Comparison of ENCODE assay signal across 9 mouse cellular contexts in the genomic region with DNA sequence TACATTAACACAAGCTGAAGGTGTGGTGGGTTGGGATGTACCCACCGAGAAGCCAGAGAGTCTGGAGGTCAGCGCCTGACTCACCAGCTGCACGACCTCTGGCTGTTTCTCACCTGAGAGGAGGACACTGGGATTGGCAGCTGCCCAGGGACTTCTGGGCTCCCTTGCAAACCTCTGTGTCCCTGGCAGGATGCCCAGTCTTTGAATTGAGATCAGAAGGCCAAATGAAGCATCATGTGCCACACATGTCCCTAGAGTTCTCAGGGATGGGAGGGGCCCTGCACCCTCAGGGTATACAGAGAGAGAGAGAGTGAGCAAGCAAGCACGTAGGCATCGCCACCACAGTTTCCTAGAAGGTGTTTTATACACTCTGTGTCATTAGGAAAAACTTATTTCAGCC. TPM values are rescaled to one million over a fixed set of nuclear protein-coding genes. Genes with fewer than 3 reads are reported as not detected.
DNase-seq lines count a peak whose midpoint lies in the region; ATAC-seq lines count a peak whose summit lies in the region.
"Had no signal": no experiment of that assay in that cellular context is flagged by ENCODE, and none has a peak within 500 bp of the region (broad histone marks: within the 10 kb centered on the region; RNA-seq: fewer than 3 reads in every experiment).

No protein-coding gene starts in this region.

- no peaks in the 10 kb centered on the region for H3K9me3 ChIP-seq in heart, embryonic 15.5 days (replicated peaks)
- no peaks in the 10 kb centered on the region for H3K9me3 ChIP-seq in forebrain, embryonic 16.5 days (ENCODE audit: control insufficient read depth, low read length)
- H3K9me3 ChIP-seq: embryonic facial prominence, embryonic 15.5 days had no signal

- peak overlapping the region; percentile 84 for H3K27ac ChIP-seq in heart, embryonic 15.5 days
- H3K27ac ChIP-seq in macrophage: peak overlapping the region; percentile 17; the same call in 1 of the 2 replicates
- no peak overlapping the region for H3K27ac ChIP-seq in forebrain, embryonic 16.5 days (ENCODE audit: low read length)
- H3K27ac ChIP-seq: embryonic facial prominence, embryonic 15.5 days had no signal

- intact Hi-C loops in left cerebral cortex, postnatal 4 days (cut with DNase I): no loop called here

- H3K4me2 ChIP-seq in heart, embryonic 15.5 days: no peak overlapping the region
- H3K4me2 ChIP-seq in forebrain, embryonic 16.5 days (ENCODE audit: low read length): no peak overlapping the region
- H3K4me2 ChIP-seq: embryonic facial prominence, embryonic 15.5 days had no signal

- 39% methylated on average over 5 of the region's 5 CpGs for WGBS in heart, embryonic 15.5 days
- WGBS in macrophage (ENCODE audit: missing documents): 86% methylated on average over 5 of the region's 5 CpGs
- WGBS in forebrain, embryonic 16.5 days: 64% methylated on average over 5 of the region's 5 CpGs

- ATAC-seq in heart, embryonic 15.5 days (replicated peaks; ENCODE audit: insufficient number of reproducible peaks, insufficient read depth, low FRiP score, low read depth): peak; percentile 81
- no peak for ATAC-seq in forebrain, embryonic 16.5 days

- peaks cover 22% of the 10 kb centered on the region for H3K36me3 ChIP-seq in heart, embryonic 15.5 days
- no peaks in the 10 kb centered on the region for H3K36me3 ChIP-seq in macrophage (ENCODE audit: inconsistent target)
- H3K36me3 ChIP-seq in forebrain, embryonic 16.5 days (ENCODE audit: control insufficient read depth, insufficient read depth): no peaks in the 10 kb centered on the region

- peaks cover 22% of the 10 kb centered on the region for H3K4me1 ChIP-seq in heart, embryonic 15.5 days (replicated peaks)
- H3K4me1 ChIP-seq in forebrain, embryonic 16.5 days (replicated peaks; ENCODE audit: control insufficient read depth, insufficient read depth, low read length): no peaks in the 10 kb centered on the region

- DNase-seq in left cerebral cortex, postnatal 4 days: peak; percentile 59
- DNase-seq in left cerebral cortex, adult 9 months (ENCODE audit: low spot score in 2 of 2): no peak
- peak; percentile 96 for DNase-seq in adrenal gland, adult 8-10 months
- DNase-seq in layer of hippocampus, adult 9-11 months: no peak
- DNase-seq in layer of hippocampus, postnatal 25 days (ENCODE audit: extremely low spot score in 1 of 2, low spot score in 1 of 2): no peak

- no peaks in the 10 kb centered on the region for H3K27me3 ChIP-seq in heart, embryonic 15.5 days
- no peaks in the 10 kb centered on the region for H3K27me3 ChIP-seq in forebrain, embryonic 16.5 days (replicated peaks; ENCODE audit: control insufficient read depth, insufficient read depth, low read length)
- H3K27me3 ChIP-seq: embryonic facial prominence, embryonic 15.5 days had no signal

- no peak overlapping the region for H3K4me3 ChIP-seq in heart, embryonic 15.5 days
- no peak overlapping the region for H3K4me3 ChIP-seq in macrophage (ENCODE audit: inconsistent target)
- H3K4me3 ChIP-seq in forebrain, embryonic 16.5 days (replicated peaks; ENCODE audit: low read length): no peak overlapping the region
- H3K4me3 ChIP-seq: embryonic facial prominence, embryonic 15.5 days had no signal

- no peak overlapping the region for H3K9ac ChIP-seq in heart, embryonic 15.5 days
- H3K9ac ChIP-seq in forebrain, embryonic 16.5 days (replicated peaks; ENCODE audit: low read depth, low read length): no peak overlapping the region
- H3K9ac ChIP-seq: embryonic facial prominence, embryonic 15.5 days had no signal

- no peaks in the 10 kb centered on the region; the same call in 1 of the 2 replicates for H3K79me2 ChIP-seq in macrophage (ENCODE audit: inconsistent target)

RNA-seq across cellular contexts. Expression of a gene that starts 9.0 kb away (rescaled TPM):
- 10 to 100 TPM; 60.5 to 65.0 TPM for total RNA-seq in left cerebral cortex, postnatal 4 days (2021)
- 100 to 1,000 TPM in 3 of 4 experiments, 10 to 100 TPM in 1; 92.5 to 112 (median 101) TPM for total RNA-seq in adrenal gland, adult 8-10 months (2022)
- 78.9 and 87.9 TPM in 2 replicates for polyA plus RNA-seq in heart, embryonic 15.5 days (2015; fragmentation: Nextera tagmentation; extraction: Ambion mirVana)
- total RNA-seq in macrophage (2018; cell fraction: chromatin; rRNA removed): 1,000 to 10,000 TPM in 9 of 26 experiments, 100 to 1,000 TPM in 17; 133 to 1,527 (median 536) TPM
- total RNA-seq in macrophage (2018; cell fraction: cytosol; rRNA removed): 100 to 1,000 TPM; 263 to 703 (median 483) TPM
- 100 to 1,000 TPM; 172 to 865 (median 371) TPM for total RNA-seq in macrophage (2018; cell fraction: nucleus; rRNA removed)
- polyA plus RNA-seq in macrophage (2018): 614 to 688 TPM (median 618 TPM) in 3 replicates
- polyA plus RNA-seq in forebrain, embryonic 16.5 days (2015; fragmentation: Nextera tagmentation; extraction: Ambion mirVana): 55.2 and 64.3 TPM in 2 replicates
- 10 to 100 TPM; 71.2 to 71.4 TPM for total RNA-seq in layer of hippocampus, postnatal 25 days (2021)

RNA-seq across cellular contexts. Expression of a gene that starts 9.3 kb away (rescaled TPM):
- 1 to 10 TPM; 3.9 to 4.8 TPM for total RNA-seq in left cerebral cortex, postnatal 4 days (2021)
- total RNA-seq in adrenal gland, adult 8-10 months (2022): 10 to 100 TPM; 16.5 to 31.4 (median 19.5) TPM
- polyA plus RNA-seq in heart, embryonic 15.5 days (2015; fragmentation: Nextera tagmentation; extraction: Ambion mirVana): 22.0 TPM in 2 replicates
- total RNA-seq in macrophage (2018; cell fraction: chromatin; rRNA removed): 10 to 100 TPM in 1 of 26 experiments, 1 to 10 TPM in 25; 1.1 to 10.1 (median 3.2) TPM
- 1 to 10 TPM; 2.1 to 9.7 (median 7.2) TPM for total RNA-seq in macrophage (2018; cell fraction: cytosol; rRNA removed)
- 10 to 100 TPM in 3 of 26 experiments, 1 to 10 TPM in 23; 2.3 to 11.6 (median 5.4) TPM for total RNA-seq in macrophage (2018; cell fraction: nucleus; rRNA removed)
- 6.5 to 9.0 TPM (median 8.4 TPM) in 3 replicates for polyA plus RNA-seq in macrophage (2018)
- 10.8 and 11.4 TPM in 2 replicates for polyA plus RNA-seq in forebrain, embryonic 16.5 days (2015; fragmentation: Nextera tagmentation; extraction: Ambion mirVana)
- total RNA-seq in layer of hippocampus, postnatal 25 days (2021): 1 to 10 TPM; 4.7 to 5.4 TPM

RNA-seq across cellular contexts. Expression of a gene that starts 52.2 kb away (rescaled TPM):
- under 1 TPM; 0.64 to 0.77 TPM for total RNA-seq in left cerebral cortex, postnatal 4 days (2021)
- total RNA-seq in adrenal gland, adult 8-10 months (2022): not detected
- polyA plus RNA-seq in heart, embryonic 15.5 days (2015; fragmentation: Nextera tagmentation; extraction: Ambion mirVana): 0.08 and 0.18 TPM in 2 replicates
- total RNA-seq in macrophage (2018; cell fraction: chromatin; rRNA removed): not detected
- under 1 TPM in 1 of 26 experiments, not detected in 25; 0.05 TPM for total RNA-seq in macrophage (2018; cell fraction: cytosol; rRNA removed)
- total RNA-seq in macrophage (2018; cell fraction: nucleus; rRNA removed): not detected
- not detected in 3 replicates for polyA plus RNA-seq in macrophage (2018)
- not detected in 2 replicates for polyA plus RNA-seq in forebrain, embryonic 16.5 days (2015; fragmentation: Nextera tagmentation; extraction: Ambion mirVana)
- 1 to 10 TPM in 1 of 2 experiments, under 1 TPM in 1; 0.96 to 1.0 TPM for total RNA-seq in layer of hippocampus, postnatal 25 days (2021)

Comparison
In these comparisons a context has a peak if more than half of its experiments do, and no peak if none do; other contexts are left out.
1. DNase-seq: peak in left cerebral cortex, postnatal 4 days (single experiment) and adrenal gland, adult 8-10 months (single experiment); none in left cerebral cortex, adult 9 months (0 of 2), layer of hippocampus, adult 9-11 months (single experiment) and layer of hippocampus, postnatal 25 days (0 of 2).